Mouse (Mus musculus): ENCODE measurements around the gene Pole2. TPM values are rescaled to one million over a fixed set of nuclear protein-coding genes. Genes with fewer than 3 reads are reported as not detected.

Gene Pole2
- total RNA-seq, 2 experiments from 2014 or later = 0.69 to 0.85 TPM

Small RNAs within 50 kb of the gene (microRNA-seq; reads per million reads assigned to microRNA genes)
- gene Gm47287 (0 reads per million in 2 experiments), gene Gm47295 (0.28 to 2.5 reads per million in 2 experiments)

Other genes starting within 250 kb of the Pole2 start
- gene Rps29, start 69.0 kb downstream of the Pole2 start, total RNA-seq (2021) = 1,000 to 10,000 TPM in 1 of 2 experiments, 100 to 1,000 TPM in 1; 998 to 1,003 TPM
- 1 to 10 TPM in 1 of 2 experiments, under 1 TPM in 1; 0.65 to 1.3 TPM for gene Lrr1, start 59.4 kb downstream of the Pole2 start, total RNA-seq (2021)
- gene Rpl36al, start 44.1 kb downstream of the Pole2 start, total RNA-seq (2021) = 100 to 1,000 TPM; 182 to 204 TPM
- gene Mgat2, start 44.0 kb downstream of the Pole2 start, total RNA-seq (2021) = 10 to 100 TPM; 30.1 to 31.6 TPM
- 1 to 10 TPM; 4.0 to 7.1 TPM for gene Gm49383, start 31.1 kb downstream of the Pole2 start, total RNA-seq (2021)
- gene Dnaaf2, start 29.8 kb downstream of the Pole2 start, total RNA-seq (2021) = 1 to 10 TPM; 2.2 TPM
- gene Gm49384, start 23.9 kb downstream of the Pole2 start, total RNA-seq (2021) = 1 to 10 TPM; 3.8 to 4.0 TPM
- gene Klhdc1, start 13.0 kb upstream of the Pole2 start, total RNA-seq (2021) = 10 to 100 TPM; 12.4 to 13.7 TPM
- gene Klhdc2, start 68.5 kb upstream of the Pole2 start, total RNA-seq (2021) = 100 to 1,000 TPM; 119 to 124 TPM
- 10 to 100 TPM; 41.5 to 43.0 TPM for gene Nemf, start 129.0 kb upstream of the Pole2 start, total RNA-seq (2021)
- 10 to 100 TPM; 52.7 to 54.7 TPM for gene Arf6, start 144.0 kb upstream of the Pole2 start, total RNA-seq (2021)
- 1 to 10 TPM in 1 of 2 experiments, under 1 TPM in 1; 0.58 to 1.1 TPM for gene Gm9887, start 144.3 kb upstream of the Pole2 start, total RNA-seq (2021)

All from layer of hippocampus, postnatal 14 days (tissue).